Mouse (Mus musculus) cerebellum, adult 2 months (tissue): ENCODE results near the gene Rsph14.

Experiments
- CTCF ChIP-seq: fragments of 200-500 bp; IDR thresholded peaks from 2 replicates; pipeline ENCODE4 v1.5.1; 2011; ENCODE audit warnings: low read depth, mild to moderate bottlenecking, control low read depth, low read length, moderate library complexity, borderline replicate concordance; ENCODE audit not compliant: insufficient read depth
- POLR2A ChIP-seq: fragments of 200-500 bp; IDR thresholded peaks from 2 replicates; pipeline ENCODE4 v1.6.1; 2011; ENCODE audit warnings: low read length, control low read depth, borderline replicate concordance; ENCODE audit not compliant: insufficient read depth

DNA sequence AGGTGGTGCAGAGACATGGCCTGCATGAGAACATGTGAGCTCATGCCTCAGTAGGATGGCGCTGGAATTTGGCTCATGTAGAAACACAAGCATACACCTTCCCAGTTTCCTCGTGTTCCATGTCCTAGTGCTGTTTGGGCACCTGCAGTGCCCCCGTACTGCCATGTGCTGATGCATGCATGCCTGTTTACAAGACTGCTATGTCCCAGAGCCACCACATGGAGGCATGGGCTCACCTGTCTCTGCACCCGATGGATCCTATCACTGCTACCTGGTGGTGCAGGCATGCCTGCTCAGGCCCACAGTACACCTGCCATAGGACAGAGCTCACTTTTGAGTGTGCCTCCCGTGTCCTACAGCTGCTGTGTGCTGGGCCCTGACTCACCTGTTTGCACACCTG, 94.0 kb downstream of the Rsph14 start:
- TF ChIP-seq POLR2A (no peak), CTCF (no peak; the same call in 1 of the 2 replicates)
